Mouse (Mus musculus) hindbrain, embryonic 13.5 days (tissue): ENCODE measurements around the gene Nxph1. TPM values are rescaled to one million over a fixed set of nuclear protein-coding genes. Genes with fewer than 3 reads are reported as not detected.

Experiments used
- ATAC-seq: fragments of 200-750 bp; cut with Nextera tagmentation; 2 replicates; pipeline ENCODE4 v1.8.0; 2017; ENCODE audit warnings: moderate TSS enrichment; ENCODE audit not compliant: low FRiP score
- H3K27ac ChIP-seq: fragments of 300-500 bp; sonication (generic); 2 replicates; pipeline ENCODE4 v1.5.1; 2015; ENCODE audit warnings: inconsistent platforms, mild to moderate bottlenecking, moderate library complexity
- H3K27me3 ChIP-seq: fragments of 300-500 bp; sonication (generic); 2 replicates; pipeline ENCODE4 v1.6.1; 2015; ENCODE audit warnings: mild to moderate bottlenecking, inconsistent platforms
- H3K36me3 ChIP-seq: fragments of 300-500 bp; sonication (generic); 2 replicates; pipeline ENCODE4 v1.6.1; 2015; ENCODE audit warnings: mild to moderate bottlenecking, inconsistent platforms
- H3K4me1 ChIP-seq: fragments of 300-500 bp; sonication (generic); replicated peaks from 2 replicates; pipeline ENCODE4 v1.6.1; 2015; ENCODE audit warnings: inconsistent platforms
- H3K4me2 ChIP-seq: fragments of 300-500 bp; sonication (generic); 2 replicates; pipeline ENCODE4 v1.6.1; 2015; ENCODE audit warnings: inconsistent platforms, mild to moderate bottlenecking, moderate library complexity
- H3K4me3 ChIP-seq: fragments of 300-500 bp; sonication (generic); 2 replicates; pipeline ENCODE4 v1.5.1; 2015; ENCODE audit warnings: mild to moderate bottlenecking, inconsistent platforms
- H3K9ac ChIP-seq: fragments of 300-500 bp; sonication (generic); 2 replicates; pipeline ENCODE4 v1.6.1; 2015; ENCODE audit warnings: mild to moderate bottlenecking, inconsistent platforms
- H3K9me3 ChIP-seq: fragments of 300-500 bp; sonication (generic); 2 replicates; pipeline ENCODE4 v1.6.1; 2016; ENCODE audit warnings: inconsistent platforms
- WGBS: fragments of 180-500 bp; shearing (Covaris S2); methylation state at CpG from one replicate; pipeline ENCODE4 v1.1.7; 2015; 5-methylcytosine and 5-hydroxymethylcytosine counted together
- polyA plus RNA-seq: library from polyadenylated mRNA; unstranded; fragments of >200 nt; fragmentation: Nextera tagmentation; extraction: Ambion mirVana; gene quantifications from 2 replicates; pipeline ENCODE4 v1.2.1, GENCODE M21; 2015

Nxph1 gene
- polyA plus RNA-seq, 1 experiment from 2014 or later = 73.9 TPM

DNA sequence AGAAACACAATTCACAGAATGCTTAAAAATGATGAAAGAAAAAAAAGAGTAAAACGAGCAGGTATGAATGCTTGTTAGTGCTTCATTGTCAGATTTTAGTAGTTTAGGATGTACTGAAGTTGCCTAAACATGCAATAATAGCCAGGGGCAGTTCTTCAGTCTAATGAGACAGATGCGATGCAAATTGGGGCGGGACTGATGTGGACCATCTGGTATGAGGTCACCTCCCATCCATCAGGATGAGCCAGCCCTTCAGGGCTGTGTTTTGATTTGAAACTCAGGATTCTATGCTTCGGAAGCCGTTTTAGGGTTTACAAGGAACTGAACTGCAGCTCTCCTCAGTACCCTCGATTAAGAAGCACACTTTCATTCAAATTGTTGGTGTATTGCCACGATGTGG is 121.7 kb downstream of the Nxph1 start:
- H3K27me3 ChIP-seq = no peaks in the 10 kb centered on the region
- no peak overlapping the region for H3K9ac ChIP-seq
- H3K36me3 ChIP-seq = no peaks in the 10 kb centered on the region
- H3K9me3 ChIP-seq = no peaks in the 10 kb centered on the region
- H3K4me2 ChIP-seq = no peak overlapping the region
- peaks cover 8% of the 10 kb centered on the region; the same call in 1 of the 2 replicates for H3K4me1 ChIP-seq
- H3K4me3 ChIP-seq = no peak overlapping the region
- 60% methylated on average over 7 of the region's 7 CpGs for WGBS
- ATAC-seq = 0 out of 2 replicates have a peak, but pooled peaks have one; percentile 36
- no peak overlapping the region for H3K27ac ChIP-seq

DNA sequence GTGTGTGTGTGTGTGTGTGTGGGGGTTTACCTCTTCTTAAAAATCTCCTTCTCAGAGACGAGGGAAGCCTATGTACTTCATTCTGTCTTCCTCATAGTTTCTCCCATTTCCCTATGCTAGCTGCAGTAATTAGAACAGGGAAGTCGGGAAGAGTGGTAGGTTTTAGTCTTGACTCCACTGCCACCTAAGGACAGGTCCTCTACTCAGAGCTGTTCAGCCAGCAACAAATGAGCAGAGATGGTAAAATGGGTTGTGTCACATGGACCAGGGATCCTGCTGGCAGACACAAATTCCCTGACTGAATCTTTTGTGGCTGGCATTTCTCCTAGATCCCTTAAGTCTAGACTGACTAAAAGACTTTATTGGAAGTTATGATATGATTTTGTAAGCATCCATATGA is 128.2 kb downstream of the Nxph1 start:
- H3K36me3 ChIP-seq = no peaks in the 10 kb centered on the region
- no peak overlapping the region for H3K4me3 ChIP-seq
- no peaks in the 10 kb centered on the region for H3K4me1 ChIP-seq
- no peak for ATAC-seq
- H3K27ac ChIP-seq = no peak overlapping the region
- H3K27me3 ChIP-seq = no peaks in the 10 kb centered on the region
- H3K4me2 ChIP-seq = no peak overlapping the region
- 75% methylated on average over 2 of the region's 2 CpGs for WGBS
- H3K9me3 ChIP-seq = no peaks in the 10 kb centered on the region
- no peak overlapping the region for H3K9ac ChIP-seq

GRCm38 (mm10) chr6:9077793-9078689 is 129.8 kb downstream of the Nxph1 start:
- no peak overlapping the region for H3K4me3 ChIP-seq
- H3K27ac ChIP-seq = no peak overlapping the region
- no peaks in the 10 kb centered on the region for H3K9me3 ChIP-seq
- H3K27me3 ChIP-seq = no peaks in the 10 kb centered on the region
- H3K4me1 ChIP-seq = no peaks in the 10 kb centered on the region
- no peak for ATAC-seq
- 77% methylated on average over 4 of the region's 4 CpGs for WGBS
- no peak overlapping the region for H3K9ac ChIP-seq
- H3K36me3 ChIP-seq = no peaks in the 10 kb centered on the region
- no peak overlapping the region for H3K4me2 ChIP-seq

DNA sequence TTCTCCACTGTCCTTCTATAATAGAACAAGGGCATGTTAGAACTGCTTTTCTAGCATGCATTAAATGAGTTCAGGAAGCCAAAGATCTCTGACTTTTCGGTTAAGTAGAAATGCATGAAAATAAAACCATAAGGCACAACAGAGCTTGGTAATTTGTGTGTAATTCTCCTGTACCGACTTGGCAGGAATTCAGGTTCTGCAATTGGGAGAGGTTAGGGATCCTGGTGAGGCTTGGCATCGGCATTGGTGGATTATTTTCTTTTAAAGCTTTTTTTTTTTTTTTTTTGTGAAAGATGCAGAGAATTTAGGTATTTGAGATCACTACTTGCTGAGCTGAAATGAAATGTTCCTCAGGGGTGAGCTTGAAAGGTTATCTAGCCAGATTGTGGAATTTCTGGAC is 135.6 kb downstream of the Nxph1 start:
- no peaks in the 10 kb centered on the region for H3K9me3 ChIP-seq
- ATAC-seq = no peak

GRCm38 (mm10) chr6:9097345-9097744 is 149.1 kb downstream of the Nxph1 start:
- WGBS = 87% methylated on average over 2 of the region's 2 CpGs

More for the DNA sequence above, 135.6 kb downstream of the Nxph1 start:
- no peak overlapping the region for H3K4me3 ChIP-seq
- 84% methylated on average over 3 of the region's 3 CpGs for WGBS
- no peaks in the 10 kb centered on the region for H3K36me3 ChIP-seq
- H3K27ac ChIP-seq = no peak overlapping the region
- H3K4me1 ChIP-seq = no peaks in the 10 kb centered on the region
- no peak overlapping the region for H3K4me2 ChIP-seq
- H3K27me3 ChIP-seq = no peaks in the 10 kb centered on the region
- no peak overlapping the region for H3K9ac ChIP-seq

DNA sequence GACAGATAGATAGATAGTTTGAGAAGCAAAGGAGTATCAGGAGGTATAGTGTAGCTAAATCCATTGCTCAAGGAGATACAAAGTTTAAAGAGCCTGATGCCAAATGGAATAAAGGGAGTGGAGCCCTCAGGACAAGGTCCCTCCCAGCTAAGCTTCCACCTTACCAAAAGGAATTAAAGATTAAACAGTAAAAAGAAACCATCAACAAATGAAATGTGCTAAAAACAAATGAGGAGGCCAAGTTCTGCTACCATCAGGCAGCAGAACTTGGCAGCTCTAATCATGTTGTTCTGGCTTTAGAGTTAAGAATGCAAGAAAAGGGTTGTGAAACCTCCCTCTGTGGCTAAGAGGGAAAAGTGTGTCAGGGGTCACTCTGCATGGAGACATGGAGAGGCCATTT is 159.1 kb downstream of the Nxph1 start:
- H3K27me3 ChIP-seq = no peaks in the 10 kb centered on the region
- no peaks in the 10 kb centered on the region for H3K9me3 ChIP-seq
- no peak for ATAC-seq
- H3K9ac ChIP-seq = no peak overlapping the region
- H3K36me3 ChIP-seq = no peaks in the 10 kb centered on the region
- H3K27ac ChIP-seq = no peak overlapping the region
- H3K4me1 ChIP-seq = no peaks in the 10 kb centered on the region
- H3K4me3 ChIP-seq = no peak overlapping the region
- no peak overlapping the region for H3K4me2 ChIP-seq

More at GRCm38 (mm10) chr6:9097345-9097744, 149.1 kb downstream of the Nxph1 start:
- no peak overlapping the region for H3K9ac ChIP-seq
- no peak overlapping the region for H3K4me3 ChIP-seq
- no peaks in the 10 kb centered on the region for H3K4me1 ChIP-seq
- no peak for ATAC-seq
- H3K36me3 ChIP-seq = no peaks in the 10 kb centered on the region
- no peaks in the 10 kb centered on the region for H3K9me3 ChIP-seq
- no peaks in the 10 kb centered on the region for H3K27me3 ChIP-seq
- no peak overlapping the region for H3K27ac ChIP-seq
- H3K4me2 ChIP-seq = no peak overlapping the region

- 90% methylated on average over 2 of the region's 2 CpGs for WGBS
Measured at GRCm38 (mm10) chr6:9119136-9119535, 170.9 kb downstream of the Nxph1 start.

GRCm38 (mm10) chr6:9124321-9124914 is 176.2 kb downstream of the Nxph1 start:
- no peak overlapping the region for H3K4me2 ChIP-seq
- H3K27me3 ChIP-seq = no peaks in the 10 kb centered on the region
- WGBS = 81% methylated on average over 12 of the region's 12 CpGs
- peaks cover 6% of the 10 kb centered on the region for H3K4me1 ChIP-seq
- H3K9ac ChIP-seq = no peak overlapping the region
- no peak overlapping the region for H3K4me3 ChIP-seq
- no peaks in the 10 kb centered on the region for H3K9me3 ChIP-seq
- H3K27ac ChIP-seq = no peak overlapping the region
- no peak for ATAC-seq
- no peaks in the 10 kb centered on the region for H3K36me3 ChIP-seq

More at GRCm38 (mm10) chr6:9119136-9119535, 170.9 kb downstream of the Nxph1 start:
- no peaks in the 10 kb centered on the region for H3K27me3 ChIP-seq
- no peaks in the 10 kb centered on the region for H3K36me3 ChIP-seq
- no peak overlapping the region for H3K4me3 ChIP-seq
- no peak for ATAC-seq
- H3K27ac ChIP-seq = no peak overlapping the region
- H3K4me2 ChIP-seq = no peak overlapping the region
- 0 out of 2 replicates have a peak, but pooled peaks cover 1% of the 10 kb centered on the region for H3K4me1 ChIP-seq
- no peaks in the 10 kb centered on the region for H3K9me3 ChIP-seq
- no peak overlapping the region for H3K9ac ChIP-seq

DNA sequence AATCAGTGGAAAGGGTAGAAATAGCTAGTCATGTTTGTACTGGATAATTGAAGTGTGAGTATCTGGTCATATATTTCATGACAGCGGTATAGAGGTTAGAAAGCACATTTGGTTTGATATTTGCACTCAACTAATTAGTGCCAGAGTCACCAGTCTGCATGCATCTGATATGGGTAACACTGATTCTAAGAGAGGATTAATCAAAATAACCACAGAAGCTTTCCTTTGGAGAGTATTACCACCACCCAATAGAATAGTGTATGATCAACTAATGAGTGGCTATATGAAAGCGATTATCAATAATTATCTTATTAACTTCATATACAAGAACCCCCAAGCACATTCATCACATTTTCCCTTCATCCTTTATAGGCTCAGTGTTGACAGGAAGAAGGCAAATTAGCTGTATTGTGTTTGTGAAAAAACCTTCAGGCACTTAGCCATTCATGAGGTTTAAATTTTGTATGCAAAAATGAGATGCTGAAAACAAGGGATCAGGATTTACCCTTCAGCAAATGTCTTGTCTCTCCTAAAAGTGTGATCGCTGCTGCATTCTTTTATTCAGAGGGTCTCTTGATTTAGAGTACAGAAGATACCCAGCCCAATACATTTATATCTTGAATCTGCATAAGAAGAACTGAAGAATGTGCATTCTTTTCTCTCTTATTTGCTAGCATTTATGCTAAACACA is 185.5 kb downstream of the Nxph1 start:
- H3K9ac ChIP-seq = no peak overlapping the region
- H3K4me3 ChIP-seq = no peak overlapping the region
- H3K27me3 ChIP-seq = no peaks in the 10 kb centered on the region
- 68% methylated on average over 3 of the region's 3 CpGs for WGBS
- no peak for ATAC-seq
- no peak overlapping the region for H3K27ac ChIP-seq
- no peaks in the 10 kb centered on the region for H3K9me3 ChIP-seq
- no peaks in the 10 kb centered on the region for H3K36me3 ChIP-seq
- no peaks in the 10 kb centered on the region for H3K4me1 ChIP-seq
- no peak overlapping the region for H3K4me2 ChIP-seq

DNA sequence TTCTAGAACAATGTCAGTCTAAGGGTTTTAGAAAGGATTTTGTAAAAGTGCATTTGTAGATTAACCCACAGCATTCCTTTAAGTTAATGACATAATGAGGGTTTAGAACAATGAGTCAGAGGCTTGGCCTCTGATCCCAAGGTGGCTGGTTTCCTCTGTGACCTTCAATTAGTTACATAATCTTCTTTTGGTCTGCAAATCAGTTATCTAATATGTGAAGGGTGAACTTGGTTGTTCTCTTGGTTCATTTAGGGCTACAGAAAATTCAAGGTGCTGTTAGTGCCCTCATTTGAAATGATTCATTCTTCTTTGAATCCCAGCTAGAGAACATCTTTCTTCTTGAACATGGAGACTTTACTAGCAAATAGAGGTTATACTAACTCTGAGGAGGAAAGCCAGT is 199.7 kb downstream of the Nxph1 start:
- Histone ChIP-seq H3K4me3 (no peak overlapping the region), H3K4me1 (peaks cover 14% of the 10 kb centered on the region), H3K9ac (no peak overlapping the region), H3K4me2 (no peak overlapping the region), H3K36me3 (no peaks in the 10 kb centered on the region), H3K27ac (no peak overlapping the region), H3K27me3 (no peaks in the 10 kb centered on the region), H3K9me3 (no peaks in the 10 kb centered on the region)
- ATAC-seq = no peak

GRCm38 (mm10) chr6:9149791-9150190 is 201.6 kb downstream of the Nxph1 start:
- no peaks in the 10 kb centered on the region for H3K9me3 ChIP-seq
- H3K4me1 ChIP-seq = peaks cover 14% of the 10 kb centered on the region
- H3K4me3 ChIP-seq = no peak overlapping the region
- H3K4me2 ChIP-seq = no peak overlapping the region
- ATAC-seq = peak; percentile 65; the same call in 1 of the 2 replicates
- no peaks in the 10 kb centered on the region for H3K27me3 ChIP-seq
- no peak overlapping the region for H3K9ac ChIP-seq
- H3K27ac ChIP-seq = no peak overlapping the region
- no peaks in the 10 kb centered on the region for H3K36me3 ChIP-seq
- WGBS = 8% methylated on average over 1 of the region's 1 CpGs

GRCm38 (mm10) chr6:9159191-9159590 is 211.0 kb downstream of the Nxph1 start:
- no peak overlapping the region for H3K4me3 ChIP-seq
- H3K9ac ChIP-seq = no peak overlapping the region
- no peaks in the 10 kb centered on the region for H3K4me1 ChIP-seq
- H3K4me2 ChIP-seq = no peak overlapping the region
- WGBS = 44% methylated on average over 2 of the region's 2 CpGs
- H3K9me3 ChIP-seq = no peaks in the 10 kb centered on the region
- no peak overlapping the region for H3K27ac ChIP-seq
- no peaks in the 10 kb centered on the region for H3K27me3 ChIP-seq
- no peak for ATAC-seq
- H3K36me3 ChIP-seq = no peaks in the 10 kb centered on the region
